Mouse (Mus musculus) mouse trophoblast stem cell (cell line): Measurements from ENCODE around the gene Hibadh.
"Not testable (repeated sequence)": the region's sequence is repeated elsewhere in the genome, so short reads cannot be mapped to it uniquely, and the experiment has no call there.

Experiments used
- in situ Hi-C, 2 experiments: fragments of 300-500 bp; cut with MseI, MboI; formaldehyde crosslinking; loops; 2 replicates in 1 of 2; 3 replicates in 1 of 2; pipeline ENCODE4 v1.15.1; 2025

Hibadh gene

GRCm38 (mm10) chr6:52640224-52640712, at the start of gene Hibadh:
Gene Hibadh (minus strand): TSS chr6:52640389.
- in situ Hi-C loops, result no loop called here

- in situ Hi-C loops, result no loop called here
Observed at GRCm38 (mm10) chr6:52686901-52687500, 46.8 kb upstream of the Hibadh start.

GRCm38 (mm10) chr6:52682607-52683006, 42.4 kb upstream of the Hibadh start:
- in situ Hi-C loops, result no loop called here

- in situ Hi-C loops, result no loop called here
Observed at GRCm38 (mm10) chr6:52681847-52682485, 41.8 kb upstream of the Hibadh start.

- in situ Hi-C loops, result no loop called here
Observed at GRCm38 (mm10) chr6:52680458-52681032, 40.4 kb upstream of the Hibadh start.

- in situ Hi-C loops, result no loop called here
Observed at GRCm38 (mm10) chr6:52679565-52679964, 39.4 kb upstream of the Hibadh start.

GRCm38 (mm10) chr6:52677534-52677933, 37.3 kb upstream of the Hibadh start:
- in situ Hi-C loops, result not testable (repeated sequence)

- in situ Hi-C loops, result no loop called here
Observed at GRCm38 (mm10) chr6:52675222-52675921, 35.2 kb upstream of the Hibadh start.

- in situ Hi-C loops, result no loop called here
Observed at GRCm38 (mm10) chr6:52674541-52674940, 34.4 kb upstream of the Hibadh start.

GRCm38 (mm10) chr6:52673706-52674105, 33.5 kb upstream of the Hibadh start:
- in situ Hi-C loops, result no loop called here

GRCm38 (mm10) chr6:52672539-52672938, 32.4 kb upstream of the Hibadh start:
- in situ Hi-C loops, result no loop called here

GRCm38 (mm10) chr6:52671791-52672190, 31.6 kb upstream of the Hibadh start:
- in situ Hi-C loops, result no loop called here

- in situ Hi-C loops, result loop anchor here in 1 of 2 experiments (10.0 kb wide), 1 partner anchor 165 kb away; no protein-coding TSS in a partner anchor
Observed at GRCm38 (mm10) chr6:52669878-52670277, 29.7 kb upstream of the Hibadh start.

- in situ Hi-C loops, result loop anchor here in 1 of 2 experiments (10.0 kb wide), 1 partner anchor 167 kb away; no protein-coding TSS in a partner anchor
Observed at GRCm38 (mm10) chr6:52667641-52668040, 27.5 kb upstream of the Hibadh start.

- in situ Hi-C loops, result loop anchor here in 1 of 2 experiments (10.0 kb wide), 1 partner anchor 172 kb away; no protein-coding TSS in a partner anchor
Observed at GRCm38 (mm10) chr6:52663021-52663420, 22.8 kb upstream of the Hibadh start.

- in situ Hi-C loops, result no loop called here
Observed at GRCm38 (mm10) chr6:52655266-52655665, 15.1 kb upstream of the Hibadh start.

GRCm38 (mm10) chr6:52648806-52649205, 8.6 kb upstream of the Hibadh start:
- in situ Hi-C loops, result no loop called here

- in situ Hi-C loops, result no loop called here
Observed at GRCm38 (mm10) chr6:52648031-52648430, 7.8 kb upstream of the Hibadh start.

- in situ Hi-C loops, result no loop called here
Observed at GRCm38 (mm10) chr6:52645926-52646325, 5.7 kb upstream of the Hibadh start.

GRCm38 (mm10) chr6:52642152-52642551, 2.0 kb upstream of the Hibadh start:
- in situ Hi-C loops, result no loop called here

GRCm38 (mm10) chr6:52641076-52641475, 887 bp upstream of the Hibadh start:
- in situ Hi-C loops, result no loop called here
